Mouse (Mus musculus) midbrain, embryonic 14.5 days (tissue): Measurements from ENCODE around the gene Gp2. TPM values are rescaled to one million over a fixed set of nuclear protein-coding genes. Genes with fewer than 3 reads are reported as not detected.

Experiments
- ATAC-seq: fragments of 200-750 bp; cut with Nextera tagmentation; 2 replicates; pipeline ENCODE4 v1.8.0; 2017; ENCODE audit warnings: moderate number of reproducible peaks, moderate library complexity; ENCODE audit not compliant: low FRiP score, low TSS enrichment
- DNase-seq: peaks from one replicate; pipeline ENCODE4 v3.0.0-alpha.2; 2015
- H3K27ac ChIP-seq: fragments of 300-500 bp; sonication (generic); replicated peaks from 2 replicates; pipeline ENCODE4 v1.5.1; 2014; ENCODE audit warnings: mild to moderate bottlenecking, low read depth, low read length, moderate library complexity
- H3K27me3 ChIP-seq: fragments of 300-500 bp; sonication (generic); 2 replicates; pipeline ENCODE4 v1.6.1; 2014; ENCODE audit warnings: low read length, control low read depth, mixed read lengths; ENCODE audit not compliant: control insufficient read depth, insufficient read depth
- H3K36me3 ChIP-seq: fragments of 300-500 bp; sonication (generic); 2 replicates; pipeline ENCODE4 v1.6.1; 2014; ENCODE audit warnings: low read length, control low read depth; ENCODE audit not compliant: control insufficient read depth, insufficient read depth
- H3K4me1 ChIP-seq: fragments of 300-500 bp; sonication (generic); 2 replicates; pipeline ENCODE4 v1.6.1; 2014; ENCODE audit warnings: mild to moderate bottlenecking, antibody characterized with exemption, low read length, control low read depth; ENCODE audit not compliant: control insufficient read depth, insufficient read depth
- H3K4me2 ChIP-seq: fragments of 300-500 bp; sonication (generic); 2 replicates; pipeline ENCODE4 v1.6.1; 2014; ENCODE audit warnings: mild to moderate bottlenecking, low read length, moderate library complexity
- H3K4me3 ChIP-seq: fragments of 300-500 bp; sonication (generic); replicated peaks from 2 replicates; pipeline ENCODE4 v1.5.1; 2014; ENCODE audit warnings: low read depth, low read length
- H3K9ac ChIP-seq: fragments of 300-500 bp; sonication (generic); replicated peaks from 2 replicates; pipeline ENCODE4 v1.6.1; 2014; ENCODE audit warnings: mild to moderate bottlenecking, low read length, moderate library complexity
- H3K9me3 ChIP-seq: fragments of 300-500 bp; sonication (generic); 2 replicates; pipeline ENCODE4 v1.6.1; 2016; ENCODE audit warnings: low read length, control low read depth, mixed read lengths; ENCODE audit not compliant: control insufficient read depth
- WGBS: fragments of 180-500 bp; shearing (Covaris S2); extraction: QIAGEN DNeasy Blood & Tissue Kit; methylation state at CpG from one replicate; pipeline ENCODE4 v1.1.7; 2014; 5-methylcytosine and 5-hydroxymethylcytosine counted together
- polyA plus RNA-seq: library from polyadenylated mRNA; unstranded; fragments of >200 nt; fragmentation: Nextera tagmentation; extraction: Ambion mirVana; gene quantifications from 2 replicates; pipeline ENCODE4 v1.2.1, GENCODE M21; 2014

Gene Gp2
- polyA plus RNA-seq: not detected in 2 replicates

GRCm38 (mm10) chr7:119459185-119459584 lies at the start of gene Gp2:
Gp2 (minus strand) TSS chr7:119459285.
- Histone ChIP-seq H3K4me2 (no peak within 1 kb of the TSS), H3K4me3 (no peak within 1 kb of the TSS), H3K27me3 (no peaks in the 10 kb centered on the region), H3K4me1 (no peaks in the 10 kb centered on the region), H3K36me3 (no peaks in the 10 kb centered on the region), H3K9ac (no peak within 1 kb of the TSS), H3K27ac (no peak within 1 kb of the TSS), H3K9me3 (no peaks in the 10 kb centered on the region)
- ATAC-seq: no peak
- WGBS: 94% methylated on average over 6 of the region's 6 CpGs
- DNase-seq: no peak

GRCm38 (mm10) chr7:119490041-119490780 lies 31.1 kb upstream of the Gp2 start:
- Histone ChIP-seq H3K4me2 (no peak overlapping the region), H3K27me3 (no peaks in the 10 kb centered on the region), H3K36me3 (no peaks in the 10 kb centered on the region), H3K4me1 (no peaks in the 10 kb centered on the region), H3K9ac (no peak overlapping the region), H3K9me3 (no peaks in the 10 kb centered on the region), H3K27ac (no peak overlapping the region), H3K4me3 (no peak overlapping the region)
- 94% methylated on average over 4 of the region's 4 CpGs for WGBS
- DNase-seq (no peak), ATAC-seq (no peak)

- Histone ChIP-seq H3K36me3 (no peaks in the 10 kb centered on the region), H3K4me2 (no peak overlapping the region), H3K9ac (no peak overlapping the region), H3K27me3 (no peaks in the 10 kb centered on the region), H3K27ac (no peak overlapping the region), H3K4me3 (no peak overlapping the region), H3K9me3 (no peaks in the 10 kb centered on the region), H3K4me1 (no peaks in the 10 kb centered on the region)
- ATAC-seq (no peak), DNase-seq (no peak)
- 94% methylated on average over 5 of the region's 5 CpGs for WGBS
These were observed 27.6 kb upstream of the Gp2 start for GRCm38 (mm10) chr7:119486683-119487082.

- DNase-seq: no peak
- Histone ChIP-seq H3K4me3 (no peak overlapping the region), H3K4me2 (no peak overlapping the region), H3K4me1 (no peaks in the 10 kb centered on the region), H3K27me3 (no peaks in the 10 kb centered on the region), H3K36me3 (no peaks in the 10 kb centered on the region), H3K9me3 (no peaks in the 10 kb centered on the region), H3K27ac (no peak overlapping the region), H3K9ac (no peak overlapping the region)
- no peak for ATAC-seq
- 91% methylated on average over 4 of the region's 4 CpGs for WGBS
These were observed 25.1 kb upstream of the Gp2 start for GRCm38 (mm10) chr7:119484154-119484553.

GRCm38 (mm10) chr7:119479256-119479655 lies 20.2 kb upstream of the Gp2 start, which contains the start of gene Umod:
Umod (minus strand) TSS chr7:119479282.
- H3K9me3 ChIP-seq: no peaks in the 10 kb centered on the region
- no peaks in the 10 kb centered on the region for H3K4me1 ChIP-seq
- no peak within 1 kb of the TSS for H3K27ac ChIP-seq
- no peak within 1 kb of the TSS for H3K9ac ChIP-seq
- H3K36me3 ChIP-seq: no peaks in the 10 kb centered on the region
- no peak for ATAC-seq
- H3K4me3 ChIP-seq: no peak within 1 kb of the TSS
- no peak for DNase-seq
- H3K4me2 ChIP-seq: no peak within 1 kb of the TSS
- no peaks in the 10 kb centered on the region for H3K27me3 ChIP-seq

- H3K27me3 ChIP-seq: no peaks in the 10 kb centered on the region
- H3K27ac ChIP-seq: no peak overlapping the region
- ATAC-seq (no peak), DNase-seq (no peak)
- no peak overlapping the region for H3K4me2 ChIP-seq
- no peaks in the 10 kb centered on the region for H3K9me3 ChIP-seq
- whole genome bisulfite sequencing: 81% methylated on average over 33 of the region's 33 CpGs
- H3K36me3 ChIP-seq: no peaks in the 10 kb centered on the region
- no peak overlapping the region for H3K4me3 ChIP-seq
- no peak overlapping the region for H3K9ac ChIP-seq
- H3K4me1 ChIP-seq: no peaks in the 10 kb centered on the region
These were observed 17.7 kb upstream of the Gp2 start for GRCm38 (mm10) chr7:119476500-119477389.

GRCm38 (mm10) chr7:119454192-119454591 lies 4.9 kb downstream of the Gp2 start:
- no peak overlapping the region for H3K9ac ChIP-seq

GRCm38 (mm10) chr7:119443849-119444248 lies 15.2 kb downstream of the Gp2 start:
- Histone ChIP-seq H3K4me3 (no peak overlapping the region), H3K27me3 (no peaks in the 10 kb centered on the region), H3K4me1 (no peaks in the 10 kb centered on the region), H3K9me3 (no peaks in the 10 kb centered on the region), H3K9ac (no peak overlapping the region), H3K27ac (no peak overlapping the region), H3K36me3 (no peaks in the 10 kb centered on the region), H3K4me2 (no peak overlapping the region)
- WGBS: 66% methylated on average over 4 of the region's 4 CpGs
- DNase-seq (peak; percentile 72), ATAC-seq (no peak)

More at GRCm38 (mm10) chr7:119454192-119454591, 4.9 kb downstream of the Gp2 start:
- Histone ChIP-seq H3K4me3 (no peak overlapping the region), H3K27me3 (no peaks in the 10 kb centered on the region), H3K4me1 (no peaks in the 10 kb centered on the region), H3K4me2 (no peak overlapping the region), H3K27ac (no peak overlapping the region), H3K9me3 (no peaks in the 10 kb centered on the region), H3K36me3 (no peaks in the 10 kb centered on the region)
- ATAC-seq: no peak
- 89% methylated on average over 7 of the region's 7 CpGs for WGBS
- no peak for DNase-seq
